Mouse (Mus musculus): ENCODE results near the gene Gng2.

DNA sequence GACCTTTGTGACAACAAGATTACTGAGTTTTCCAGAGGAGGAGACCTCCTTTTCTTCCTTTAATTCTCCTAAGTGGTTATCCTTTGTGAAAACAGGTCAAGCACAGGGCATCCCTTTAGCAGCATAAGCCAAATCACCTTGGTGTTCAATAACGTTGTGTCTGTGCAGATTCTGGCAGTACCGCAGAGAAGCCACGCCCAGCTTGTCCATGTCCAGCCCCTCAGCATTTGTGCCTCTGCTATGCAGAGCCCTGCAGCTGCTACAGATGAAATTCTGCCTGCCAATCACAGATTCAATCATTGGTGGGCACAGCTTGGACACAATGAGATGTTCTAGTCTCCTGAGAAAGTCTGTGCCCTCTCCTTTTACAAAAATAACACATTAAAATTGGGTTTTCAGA is 14.4 kb upstream of the Gng2 start:
- no peak for TF ChIP-seq CTCF (IDR thresholded peaks at IDR 0.05; ENCODE audit: control insufficient read depth, insufficient read depth, insufficient replicate concordance, low read depth, low read length)
- no peak for TF ChIP-seq POLR2A (IDR thresholded peaks at IDR 0.05; ENCODE audit: control insufficient read depth, low read depth, low read length)
